Mouse (Mus musculus): ENCODE measurements at regions not wholly inside any gene's neighbourhood (a gene's known extent, or its start where the extent isn't known, plus 50 kb on each side); places are given as distances from the start of the nearest gene placed in this dataset.

GRCm38 (mm10) chr1:187487948-187488690 is 120.5 kb upstream of the Esrrg start:
- TF ChIP-seq SRF (IDR thresholded peaks at IDR 0.05; ENCODE audit: control insufficient read depth, insufficient read length, low read depth), result no peak
- TF ChIP-seq POLR2A (IDR thresholded peaks at IDR 0.05; ENCODE audit: insufficient read length, low read depth), result no peak
- TF ChIP-seq CEBPB (IDR thresholded peaks at IDR 0.05; ENCODE audit: insufficient read depth, poor library complexity, severe bottlenecking), result no peak
- no peak for TF ChIP-seq USF1 (IDR thresholded peaks at IDR 0.05; ENCODE audit: low read depth)
- no peak for TF ChIP-seq REST (IDR thresholded peaks at IDR 0.05; ENCODE audit: insufficient read depth, insufficient read length)
- TF ChIP-seq TCF12 (IDR thresholded peaks at IDR 0.05; ENCODE audit: insufficient read depth, poor library complexity, severe bottlenecking), result no peak
- no peak for TF ChIP-seq POLR2AphosphoS2 (IDR thresholded peaks at IDR 0.05; ENCODE audit: insufficient read length, low read depth)
- TF ChIP-seq MAX (IDR thresholded peaks at IDR 0.05; ENCODE audit: low read depth), result no peak
- TF ChIP-seq E2F4 (IDR thresholded peaks at IDR 0.05; ENCODE audit: insufficient read depth), result no peak

Data from myocyte (in vitro differentiated cells).